Mouse (Mus musculus): Measurements from ENCODE around the gene Bard1. TPM values are rescaled to one million over a fixed set of nuclear protein-coding genes. Genes with fewer than 3 reads are reported as not detected.

Gene Bard1
- polyA plus RNA-seq, 1 experiment: 0.35 TPM

GRCm38 (mm10) chr1:71014345-71014744, 88.6 kb downstream of the Bard1 start:
- H3K36me3 ChIP-seq (ENCODE audit: control insufficient read depth): no peaks in the 10 kb centered on the region
- H3K4me3 ChIP-seq (replicated peaks): no peak overlapping the region
- no peaks in the 10 kb centered on the region for H3K4me1 ChIP-seq (ENCODE audit: control insufficient read depth)
- H3K9me3 ChIP-seq (ENCODE audit: control insufficient read depth, low read length): no peaks in the 10 kb centered on the region
- TF ChIP-seq TAL1 (IDR thresholded peaks at IDR 0.05; ENCODE audit: low read length) (no peak), GATA1 (IDR thresholded peaks at IDR 0.05; ENCODE audit: low read length) (no peak)
- H3K27me3 ChIP-seq (ENCODE audit: control insufficient read depth): no peaks in the 10 kb centered on the region

DNA sequence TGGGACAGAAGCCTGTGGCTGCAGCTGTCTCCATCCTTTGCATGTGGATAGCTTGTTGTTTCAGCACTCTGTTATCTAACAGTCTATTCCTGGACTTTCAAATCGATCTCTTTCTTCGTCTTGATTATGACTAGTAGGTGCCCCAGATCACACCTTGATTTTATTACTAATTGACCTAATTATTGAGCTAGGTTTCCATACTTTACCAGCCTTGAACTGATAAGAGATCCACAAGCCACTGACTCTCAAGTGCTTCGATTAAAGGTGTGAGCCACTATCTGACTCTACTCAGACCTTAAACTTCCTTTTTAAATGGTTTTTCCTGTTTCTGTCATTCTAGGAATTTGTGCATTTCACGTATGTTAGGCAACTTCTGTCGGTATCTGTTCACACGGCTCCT, 96.9 kb downstream of the Bard1 start:
- Histone ChIP-seq H3K9me3 (ENCODE audit: control insufficient read depth, low read length) (no peaks in the 10 kb centered on the region), H3K4me3 (replicated peaks) (no peak overlapping the region), H3K4me1 (ENCODE audit: control insufficient read depth) (no peaks in the 10 kb centered on the region), H3K36me3 (ENCODE audit: control insufficient read depth) (no peaks in the 10 kb centered on the region), H3K27me3 (ENCODE audit: control insufficient read depth) (no peaks in the 10 kb centered on the region)
- TF ChIP-seq GATA1 (IDR thresholded peaks at IDR 0.05; ENCODE audit: low read length): no peak
- no peak for TF ChIP-seq TAL1 (IDR thresholded peaks at IDR 0.05; ENCODE audit: low read length)

- TF ChIP-seq GATA1 (IDR thresholded peaks at IDR 0.05; ENCODE audit: low read length) (no peak), TAL1 (IDR thresholded peaks at IDR 0.05; ENCODE audit: low read length) (no peak)
- Histone ChIP-seq H3K4me1 (ENCODE audit: control insufficient read depth) (no peaks in the 10 kb centered on the region), H3K4me3 (replicated peaks) (no peak overlapping the region), H3K27me3 (ENCODE audit: control insufficient read depth) (no peaks in the 10 kb centered on the region), H3K36me3 (ENCODE audit: control insufficient read depth) (no peaks in the 10 kb centered on the region), H3K9me3 (ENCODE audit: control insufficient read depth, low read length) (no peaks in the 10 kb centered on the region)
These were observed 98.8 kb downstream of the Bard1 start for GRCm38 (mm10) chr1:71004177-71004576.

- H3K4me1 ChIP-seq (ENCODE audit: control insufficient read depth): no peaks in the 10 kb centered on the region
- TF ChIP-seq TAL1 (IDR thresholded peaks at IDR 0.05; ENCODE audit: low read length) (no peak), GATA1 (IDR thresholded peaks at IDR 0.05; ENCODE audit: low read length) (no peak)
- no peaks in the 10 kb centered on the region for H3K36me3 ChIP-seq (ENCODE audit: control insufficient read depth)
- H3K4me3 ChIP-seq (replicated peaks): no peak overlapping the region
- H3K9me3 ChIP-seq (ENCODE audit: control insufficient read depth, low read length): no peaks in the 10 kb centered on the region
- H3K27me3 ChIP-seq (ENCODE audit: control insufficient read depth): no peaks in the 10 kb centered on the region
These were observed 99.2 kb downstream of the Bard1 start for GRCm38 (mm10) chr1:71003741-71004140.

DNA sequence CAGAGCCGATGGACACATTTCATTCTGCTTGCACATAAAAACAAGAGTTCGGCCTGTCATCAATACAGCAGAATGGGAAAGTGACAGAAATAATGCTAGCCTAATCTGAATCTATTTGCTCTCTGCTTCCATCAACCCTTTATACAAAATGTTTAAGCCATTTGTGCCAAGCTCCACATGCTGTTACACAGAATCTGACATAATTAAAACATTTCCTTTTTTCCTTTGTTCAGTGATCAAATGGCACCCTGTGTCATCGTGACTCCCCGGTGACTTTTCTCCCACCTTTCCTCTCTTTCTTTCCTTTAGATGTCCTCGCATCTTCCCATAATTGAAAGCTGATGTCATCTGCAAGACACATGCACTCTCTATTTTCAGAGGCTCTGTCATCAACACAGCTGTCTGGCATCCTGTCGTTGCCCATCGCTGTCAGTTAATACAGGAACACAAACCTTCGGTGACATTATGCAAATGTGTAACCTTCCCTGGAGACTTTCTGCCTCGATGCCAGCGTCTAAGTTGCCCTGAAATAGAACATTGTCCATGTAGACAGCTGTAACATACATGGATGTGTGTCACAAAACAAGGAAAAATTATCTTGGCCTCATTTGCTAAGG, 105.5 kb downstream of the Bard1 start:
- H3K4me3 ChIP-seq (replicated peaks): no peak overlapping the region
- no peaks in the 10 kb centered on the region for H3K4me1 ChIP-seq (ENCODE audit: control insufficient read depth)
- no peaks in the 10 kb centered on the region for H3K27me3 ChIP-seq (ENCODE audit: control insufficient read depth)
- no peaks in the 10 kb centered on the region for H3K36me3 ChIP-seq (ENCODE audit: control insufficient read depth)
- TF ChIP-seq TAL1 (IDR thresholded peaks at IDR 0.05; ENCODE audit: low read length) (no peak), GATA1 (IDR thresholded peaks at IDR 0.05; ENCODE audit: low read length) (no peak)
- no peaks in the 10 kb centered on the region for H3K9me3 ChIP-seq (ENCODE audit: control insufficient read depth, low read length)

DNA sequence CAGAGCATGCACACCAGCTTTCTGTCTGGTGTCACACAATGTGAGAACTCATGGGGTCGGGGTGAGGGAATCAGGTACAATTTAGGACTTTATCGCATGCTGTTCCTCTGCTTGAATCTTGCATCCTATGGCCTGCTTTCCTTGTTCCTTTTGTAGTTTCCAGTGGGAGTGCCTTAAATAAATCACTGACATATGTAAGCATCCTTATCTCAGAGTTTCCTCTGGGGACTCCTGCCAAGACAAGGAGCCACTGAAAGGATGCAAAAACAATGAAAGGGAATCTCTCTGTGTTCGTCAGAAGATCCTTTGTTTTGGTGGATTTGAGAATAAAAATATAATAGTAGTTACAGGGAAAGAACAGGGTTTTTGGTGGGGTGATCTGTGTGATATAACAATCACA, 106.2 kb downstream of the Bard1 start:
- no peaks in the 10 kb centered on the region for H3K4me1 ChIP-seq (ENCODE audit: control insufficient read depth)
- H3K9me3 ChIP-seq (ENCODE audit: control insufficient read depth, low read length): no peaks in the 10 kb centered on the region
- no peak overlapping the region for H3K4me3 ChIP-seq (replicated peaks)
- H3K36me3 ChIP-seq (ENCODE audit: control insufficient read depth): no peaks in the 10 kb centered on the region
- TF ChIP-seq TAL1 (IDR thresholded peaks at IDR 0.05; ENCODE audit: low read length): no peak
- no peak for TF ChIP-seq GATA1 (IDR thresholded peaks at IDR 0.05; ENCODE audit: low read length)
- no peaks in the 10 kb centered on the region for H3K27me3 ChIP-seq (ENCODE audit: control insufficient read depth)

Measured in erythroblast, embryonic 14.5 days (primary cell).